Mouse (Mus musculus): ENCODE data around the gene Scn4a.
"Not testable (repeated sequence)": the region's sequence is repeated elsewhere in the genome, so short reads cannot be mapped to it uniquely, and the experiment has no call there.

The Scn4a gene

DNA sequence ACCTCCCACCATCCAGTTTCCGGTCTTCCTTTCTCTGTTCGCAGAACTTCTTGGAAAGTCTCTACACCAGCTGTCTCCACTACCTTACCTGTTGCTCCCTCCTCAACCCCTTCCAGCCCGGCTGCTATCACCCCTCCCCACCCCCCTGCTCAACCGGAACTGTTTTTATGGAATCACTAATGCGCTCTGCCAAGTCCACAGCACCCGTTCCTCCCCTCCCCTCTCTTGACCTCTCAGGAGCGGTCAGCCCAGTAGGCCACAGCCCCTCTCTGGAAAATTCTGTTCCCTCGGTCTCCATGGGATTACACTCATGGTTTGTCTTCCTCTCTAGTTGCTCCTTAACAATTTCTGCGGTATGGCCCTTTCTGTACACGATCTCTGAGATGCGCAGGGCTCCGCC is at the start of gene Scn4a:
TSS of gene Scn4a (minus strand) at position 101 of the 400 bp plus-strand sequence.
- no peak for DNase-seq

DNA sequence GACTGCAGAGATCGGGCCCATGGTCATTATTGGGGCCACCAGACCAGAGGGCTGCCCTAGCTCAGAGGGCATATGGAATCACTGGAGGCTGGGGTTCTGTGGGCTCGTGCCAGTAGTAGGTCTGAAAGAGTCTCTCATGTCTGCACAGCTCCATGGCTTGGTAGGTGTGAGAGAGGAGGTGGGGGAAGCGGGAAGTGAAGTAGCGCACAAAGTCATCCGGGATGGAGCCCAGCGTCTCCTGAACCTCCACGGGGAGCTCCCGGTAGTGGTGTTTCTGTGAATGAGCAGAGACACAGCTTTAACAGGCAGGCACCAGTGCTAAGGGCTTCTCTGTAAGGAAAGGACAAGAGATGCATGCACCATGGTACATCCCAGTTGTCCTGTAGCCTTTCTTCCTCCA is 45.4 kb upstream of the Scn4a start:
- DNase-seq: no peak

GRCm38 (mm10) chr11:106397656-106398055 is 44.6 kb upstream of the Scn4a start:
- no peak for DNase-seq

- not testable (repeated sequence) for DNase-seq
These were observed 41.0 kb upstream of the Scn4a start for GRCm38 (mm10) chr11:106394055-106394454.

GRCm38 (mm10) chr11:106393331-106393616 is 40.2 kb upstream of the Scn4a start:
- no peak for DNase-seq

GRCm38 (mm10) chr11:106392597-106393330 is 39.7 kb upstream of the Scn4a start:
- DNase-seq: no peak

DNA sequence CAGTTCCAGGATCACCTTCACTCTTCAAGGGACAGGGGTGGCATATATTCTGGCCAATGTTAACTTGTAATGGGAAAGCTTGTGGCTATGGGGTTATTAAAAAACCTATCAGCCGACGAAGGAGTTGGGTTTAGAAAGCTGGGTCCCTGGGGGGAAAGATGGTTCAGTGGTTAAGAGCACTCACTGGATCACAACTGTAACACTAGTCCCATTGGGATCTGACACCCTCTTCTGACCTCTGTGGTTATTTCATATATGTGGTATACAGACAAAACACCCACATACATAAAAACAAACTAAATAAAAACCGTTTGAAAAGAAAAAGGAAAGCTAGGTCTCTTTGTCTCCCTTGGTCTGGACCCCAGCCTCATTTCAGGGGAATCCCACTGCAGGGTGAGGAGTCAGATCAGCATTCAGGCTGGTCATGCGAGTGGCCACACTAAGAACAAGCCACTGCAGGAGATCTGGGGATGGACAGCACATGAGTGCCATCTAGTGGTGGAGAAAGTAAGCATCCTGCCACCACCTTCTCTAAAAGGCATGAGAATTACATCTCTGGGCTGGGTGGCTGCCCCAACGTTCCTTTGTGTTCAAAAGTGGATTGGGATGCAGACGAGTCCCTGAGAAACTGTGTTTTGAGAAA is 38.6 kb upstream of the Scn4a start:
- peak; percentile 63 for DNase-seq

DNA sequence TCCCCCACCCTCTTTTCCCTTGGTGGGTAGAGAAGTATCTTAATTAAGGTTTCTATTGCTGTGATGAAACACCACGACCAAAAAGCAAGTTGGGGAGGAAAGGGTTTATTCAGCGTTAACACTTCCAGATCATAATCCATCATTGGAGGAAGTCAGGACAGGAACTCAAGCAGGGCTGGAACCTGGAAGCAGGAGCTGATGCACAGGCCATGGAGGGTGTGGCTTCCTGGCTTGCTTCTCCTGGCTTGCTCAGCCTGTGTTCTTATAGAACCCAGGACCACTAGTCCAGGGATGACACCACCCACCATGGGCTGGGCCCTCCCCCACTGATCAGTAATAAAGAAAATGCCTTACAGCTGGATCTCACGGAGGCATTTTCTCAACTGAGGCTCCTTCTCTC is 37.7 kb upstream of the Scn4a start:
- no peak for DNase-seq

GRCm38 (mm10) chr11:106389611-106390010 is 36.5 kb upstream of the Scn4a start:
- no peak for DNase-seq

DNA sequence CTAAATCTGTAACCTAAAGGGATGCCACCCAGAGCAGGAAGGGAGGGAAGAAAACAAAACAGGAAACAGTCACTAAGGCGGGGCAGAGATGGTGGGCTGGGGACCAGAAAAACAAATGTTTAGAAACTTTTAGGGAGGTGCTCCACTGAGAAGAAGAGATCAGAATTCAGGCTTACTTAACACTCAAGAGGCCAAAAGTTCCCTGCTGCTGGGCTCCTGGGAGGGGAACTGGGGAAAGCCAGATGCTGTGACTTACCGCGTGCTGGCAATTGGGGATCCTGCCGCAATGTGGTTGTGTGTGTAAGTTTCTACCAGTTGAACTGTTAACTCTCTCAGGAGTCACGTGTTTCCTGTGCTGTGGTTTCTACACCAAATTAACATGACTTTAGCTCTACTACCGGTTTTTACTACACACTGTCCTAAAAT is 34.7 kb upstream of the Scn4a start, which contains the start of gene Icam2:
TSS of gene Icam2 (minus strand) at position 285 of the 426 bp plus-strand sequence.
- DNase-seq: no peak

DNA sequence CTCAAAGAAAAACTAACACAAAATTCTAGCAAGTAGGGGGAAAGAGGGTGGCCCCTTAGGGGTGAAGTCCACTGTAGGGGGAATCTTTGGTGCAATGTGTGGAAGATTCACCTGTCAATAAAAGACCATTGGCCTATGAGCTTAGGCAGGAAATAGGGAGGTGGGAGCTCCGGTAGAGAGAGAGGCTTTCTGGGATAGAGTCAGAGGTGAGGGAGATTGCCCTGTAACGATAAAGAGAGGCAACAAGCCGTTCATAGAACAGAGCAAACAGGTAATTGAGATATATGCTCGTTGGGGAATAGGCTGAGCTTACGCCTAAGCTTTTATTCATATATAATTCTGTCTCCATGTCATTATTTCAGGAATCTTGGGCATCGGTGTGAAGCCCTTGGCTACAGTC is 33.9 kb upstream of the Scn4a start:
- DNase-seq: no peak

GRCm38 (mm10) chr11:106386409-106386808 is 33.3 kb upstream of the Scn4a start:
- no peak for DNase-seq

- no peak for DNase-seq
These were observed 30.1 kb upstream of the Scn4a start for GRCm38 (mm10) chr11:106383051-106383790.

- no peak for DNase-seq
These were observed 29.3 kb upstream of the Scn4a start for GRCm38 (mm10) chr11:106382424-106382823.

- no peak for DNase-seq
These were observed 28.8 kb upstream of the Scn4a start for GRCm38 (mm10) chr11:106381883-106382282.

DNA sequence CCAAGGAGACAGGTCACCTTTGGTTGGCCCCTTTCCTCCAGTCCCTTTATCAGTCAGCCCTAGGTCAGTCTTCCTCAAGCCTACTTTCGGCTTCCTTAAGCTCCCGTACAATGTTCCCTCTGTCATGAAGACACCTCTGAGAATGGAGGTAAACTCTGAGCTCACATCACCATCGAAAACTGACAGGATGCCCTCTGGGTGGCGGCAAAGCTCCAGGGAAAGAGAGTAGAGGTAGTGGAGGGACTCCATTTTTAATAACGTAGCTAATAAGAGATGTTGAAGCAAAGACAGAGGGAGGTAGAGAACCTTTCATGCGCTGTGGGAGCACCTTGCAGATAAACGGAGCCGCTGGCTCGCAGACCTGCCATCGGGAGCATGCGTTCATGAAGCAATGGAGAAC is 27.9 kb upstream of the Scn4a start:
- no peak for DNase-seq

- DNase-seq: no peak
These were observed 21.9 kb upstream of the Scn4a start for GRCm38 (mm10) chr11:106374979-106375378.

GRCm38 (mm10) chr11:106374559-106374958 is 21.5 kb upstream of the Scn4a start:
- no peak for DNase-seq

DNA sequence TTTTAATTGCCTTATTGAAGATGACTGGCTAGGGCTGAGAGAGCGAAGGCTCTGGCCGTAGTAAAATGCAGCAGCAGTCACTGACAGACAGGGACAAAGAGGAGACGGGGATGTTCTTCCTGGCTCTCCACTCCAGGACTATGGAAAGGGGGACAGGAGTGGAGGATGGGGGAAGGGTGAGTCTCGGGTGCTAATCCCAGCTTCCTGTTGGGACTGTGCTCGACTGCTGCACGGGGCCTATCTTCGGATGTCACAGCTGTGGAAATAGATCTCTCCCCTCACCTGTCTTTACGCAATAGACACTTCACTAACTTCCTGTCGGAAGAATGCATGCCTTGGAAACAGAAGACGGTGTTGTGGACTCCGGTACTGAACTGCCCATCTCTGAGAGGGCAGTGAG is 20.9 kb upstream of the Scn4a start:
- DNase-seq: no peak

GRCm38 (mm10) chr11:106366316-106366715 is 13.2 kb upstream of the Scn4a start:
- DNase-seq: peak; percentile 58

DNA sequence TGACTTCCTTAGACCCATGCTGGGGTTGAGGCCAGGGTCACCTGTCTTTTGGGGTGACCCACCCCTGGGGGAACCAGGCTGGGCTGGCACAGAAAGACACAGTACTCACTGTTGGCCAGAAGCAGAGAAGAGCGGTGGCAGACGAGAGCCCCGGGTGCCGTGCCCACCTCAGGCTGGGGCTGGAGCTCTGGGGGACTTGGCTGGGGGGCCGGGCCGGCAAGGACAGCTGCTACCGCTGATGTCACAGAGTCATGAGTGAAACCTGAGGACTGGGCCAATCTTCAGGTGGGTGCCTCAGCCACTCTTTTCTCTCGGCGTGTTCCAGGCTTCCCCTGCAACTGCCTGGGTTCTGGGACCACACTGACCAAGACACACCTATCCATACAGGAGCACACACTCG is 12.3 kb upstream of the Scn4a start, which contains the start of gene Prr29:
TSS of gene Prr29 (plus strand) at position 107 of the 400 bp plus-strand sequence.
- no peak for DNase-seq

DNA sequence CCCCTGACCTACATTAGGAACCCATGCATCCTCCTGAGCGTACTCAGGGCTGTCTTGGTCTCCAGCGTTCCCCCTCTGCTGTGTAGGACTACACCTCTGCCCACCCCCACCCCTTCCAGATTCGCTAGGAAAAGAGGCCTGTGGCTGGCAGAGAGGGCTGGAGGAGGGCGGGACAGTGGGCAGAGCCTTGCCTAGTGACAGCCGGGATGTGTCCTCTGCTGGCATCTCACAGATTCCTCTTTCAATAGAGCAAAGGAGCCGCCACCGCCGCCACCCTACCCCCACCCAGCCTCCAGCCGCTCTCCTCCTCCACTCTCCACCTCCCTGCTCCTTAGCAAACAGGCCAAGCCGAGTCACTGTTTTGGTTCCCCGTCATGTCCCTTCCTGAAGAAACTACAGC is 11.6 kb upstream of the Scn4a start:
- DNase-seq: peak; percentile 4

- DNase-seq: no peak
These were observed 6.3 kb upstream of the Scn4a start for GRCm38 (mm10) chr11:106359350-106359749.

All from right cerebral cortex, adult 18-20 months (tissue).